Mouse (Mus musculus): ENCODE data around the gene Man2a2.

GRCm38 (mm10) chr7:80323336-80323735 lies 47.8 kb downstream of the Man2a2 start:
- TF ChIP-seq CTCF (IDR thresholded peaks at IDR 0.05; ENCODE audit: borderline replicate concordance, extremely low read depth, insufficient read depth, insufficient read length) (no peak), POLR2A (IDR thresholded peaks at IDR 0.05; ENCODE audit: borderline replicate concordance, extremely low read depth, insufficient read depth, insufficient read length, poor library complexity, severe bottlenecking) (no peak)

Measured in brain, embryonic 14.5 days (tissue).